Mouse (Mus musculus) brain, embryonic 14.5 days (tissue): ENCODE data around the gene Tex30. TPM values are rescaled to one million over a fixed set of nuclear protein-coding genes. Genes with fewer than 3 reads are reported as not detected.
"Not testable (repeated sequence)": the region's sequence is repeated elsewhere in the genome, so short reads cannot be mapped to it uniquely, and the experiment has no call there.

Experiments used
- DNase-seq: peaks from one replicate; pipeline ENCODE4 v3.0.0-alpha.2; 2011; ENCODE audit warnings: low read depth
- CTCF ChIP-seq: fragments of 200-500 bp; IDR thresholded peaks from 2 replicates; pipeline ENCODE4 v1.5.1; 2012; ENCODE audit warnings: inconsistent platforms, mild to moderate bottlenecking, moderate library complexity, borderline replicate concordance; ENCODE audit not compliant: insufficient read depth, insufficient read length; ENCODE audit errors: extremely low read depth
- POLR2A ChIP-seq: fragments of 200-500 bp; IDR thresholded peaks from 2 replicates; pipeline ENCODE4 v1.6.1; 2012; ENCODE audit warnings: mild to moderate bottlenecking, inconsistent platforms, borderline replicate concordance; ENCODE audit not compliant: poor library complexity, insufficient read depth, insufficient read length, severe bottlenecking; ENCODE audit errors: extremely low read depth
- polyA plus RNA-seq: library from polyadenylated mRNA; depleted of rRNA; stranded (reverse); fragments of >200 nt; gene quantifications from 2 replicates; pipeline ENCODE4 v1.2.3, GENCODE M21; 2012; rRNA removed

Gene Tex30
- polyA plus RNA-seq, 1 experiment = 20.7 TPM

DNA sequence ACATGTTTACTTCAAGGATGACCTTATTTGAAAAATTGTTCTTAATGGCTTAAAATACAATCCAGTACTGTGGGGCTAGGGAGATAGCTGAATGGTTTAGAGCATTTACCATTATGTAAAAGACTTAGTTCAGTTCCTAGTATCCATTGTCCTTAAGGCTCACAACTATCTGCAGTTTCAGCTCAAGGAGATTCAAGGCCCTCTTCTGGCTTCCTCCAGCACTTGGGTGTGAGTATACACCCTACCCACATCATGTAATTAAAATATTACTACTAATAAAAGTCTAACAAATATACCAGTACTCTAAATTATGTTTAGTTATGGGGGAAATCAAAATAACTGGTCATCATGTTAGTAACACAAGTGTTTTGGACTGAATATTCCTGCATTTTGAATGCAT, 15.3 kb upstream of the Tex30 start:
- TF ChIP-seq CTCF (no peak), POLR2A (no peak)
- DNase-seq = peak; percentile 7

DNA sequence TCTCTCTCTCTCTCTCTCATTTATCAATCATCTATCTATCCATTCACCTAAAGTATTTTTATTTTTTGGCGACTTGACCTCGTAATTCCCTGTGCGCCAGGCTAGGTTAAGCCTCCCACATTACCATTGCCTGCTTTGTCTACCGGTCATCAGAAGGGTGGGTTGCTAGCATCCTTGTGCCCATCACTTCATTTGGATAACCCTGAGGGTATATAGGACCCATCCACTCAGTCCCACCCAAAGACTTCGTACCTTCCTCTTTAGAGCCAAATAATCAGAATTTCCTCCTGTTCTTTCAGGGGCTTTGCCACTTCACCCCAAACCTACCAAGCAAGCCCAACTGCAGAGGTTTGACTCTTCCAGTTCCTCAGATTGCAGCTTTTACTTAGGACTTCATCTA, 698 bp upstream of the Tex30 start:
- TF ChIP-seq POLR2A (no peak), CTCF (no peak)
- DNase-seq = peak; percentile 21

DNA sequence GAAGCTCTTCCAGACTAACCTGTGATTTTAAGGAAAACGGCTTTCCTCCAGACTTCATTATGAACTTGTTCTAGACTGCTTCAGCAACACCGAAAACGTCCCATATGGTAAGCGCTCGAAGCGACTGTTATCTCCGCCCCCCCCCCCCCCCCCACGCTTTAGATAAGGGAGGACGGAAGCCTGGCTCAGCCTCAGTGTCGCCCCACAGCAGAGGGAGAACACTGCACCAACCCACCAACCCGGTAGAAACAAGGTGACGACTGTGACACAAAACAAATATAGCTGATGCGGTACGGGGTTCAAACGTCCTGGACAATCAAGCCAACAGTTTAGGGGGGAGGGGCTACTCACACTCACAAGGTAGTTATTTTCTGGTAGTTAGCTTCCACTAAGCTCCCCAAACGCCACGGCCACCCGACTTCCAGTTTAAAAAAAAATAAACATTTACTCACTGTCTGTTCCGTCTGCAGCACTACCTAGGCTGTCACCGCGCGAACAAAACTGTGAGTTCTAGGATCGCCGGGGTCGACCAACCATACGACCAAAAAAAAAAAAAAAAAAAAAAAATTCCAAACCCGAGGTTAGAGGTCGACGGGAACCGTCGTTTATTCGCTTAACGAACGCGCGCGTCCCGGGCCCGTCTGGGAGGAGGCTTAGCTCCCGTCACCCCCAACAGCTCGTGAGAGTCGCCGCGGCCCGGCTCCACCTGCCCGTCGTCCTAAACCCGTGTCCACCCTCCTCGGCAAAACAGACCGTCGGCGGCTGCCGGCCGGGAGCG, 604 bp downstream of the Tex30 start:
- TF ChIP-seq POLR2A (no peak), CTCF (no peak)
- DNase-seq = peak; percentile 65

DNA sequence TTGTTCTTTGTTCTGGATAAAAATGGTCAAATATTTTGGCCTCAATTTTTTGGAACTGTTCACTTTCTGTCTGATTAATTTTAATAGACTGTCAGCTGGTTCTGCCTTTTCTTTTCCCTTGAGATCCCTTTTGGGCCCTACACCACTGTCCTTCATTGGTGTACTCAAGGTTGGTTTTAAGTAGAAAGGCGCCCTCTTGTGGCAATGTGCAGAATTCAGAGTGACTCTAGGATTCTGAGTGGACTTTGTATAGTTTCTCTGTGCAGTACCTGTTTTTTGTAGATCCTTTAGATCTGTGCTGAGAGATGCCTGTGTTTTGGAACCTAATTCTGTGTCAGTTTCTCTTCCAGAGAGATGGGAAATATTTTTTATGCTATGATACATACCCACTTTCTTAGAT, 37.6 kb downstream of the Tex30 start:
- TF ChIP-seq CTCF (peak; percentile 36; the same call in 1 of the 2 replicates), POLR2A (no peak)
- DNase-seq = peak; percentile 56

DNA sequence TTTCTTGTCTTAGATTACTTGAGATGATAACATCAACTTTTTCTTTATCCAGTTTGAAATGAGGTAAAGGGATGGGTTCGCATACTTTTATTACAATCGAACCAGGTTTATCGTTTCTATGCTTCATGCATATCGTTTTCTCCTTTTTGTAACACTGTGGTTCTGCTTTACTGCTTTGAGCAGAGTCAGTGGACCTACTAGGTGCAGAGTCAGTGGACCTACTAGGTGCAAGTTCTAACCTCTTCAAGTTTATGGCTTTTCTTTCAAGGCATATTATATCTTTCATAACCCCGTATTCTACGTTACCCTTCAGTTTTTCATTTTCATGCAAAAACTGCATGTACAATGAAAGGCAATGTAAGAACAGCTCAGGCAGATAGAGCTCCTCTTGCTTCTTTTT, 38.8 kb downstream of the Tex30 start:
- TF ChIP-seq CTCF (no peak), POLR2A (no peak)
- no peak for DNase-seq

DNA sequence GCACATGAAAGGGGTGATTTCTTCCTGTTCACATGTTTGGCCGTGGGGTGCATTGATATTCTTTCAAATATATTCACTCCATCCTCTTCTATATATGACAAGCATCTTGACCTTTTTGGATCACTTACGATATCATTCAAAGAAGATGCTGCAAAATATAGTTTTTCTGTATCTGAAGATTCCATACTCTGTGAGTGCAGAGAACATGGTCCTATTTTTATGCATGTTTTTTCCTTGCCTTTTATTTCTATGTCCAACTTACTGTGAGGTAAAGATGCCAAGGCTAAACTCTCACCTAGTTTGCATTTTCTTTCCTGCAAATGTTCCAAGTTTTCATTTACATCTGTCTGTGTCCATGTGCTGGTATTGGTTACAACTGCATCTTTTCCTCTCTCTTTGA, 40.4 kb downstream of the Tex30 start, which contains the start of gene Gm8251:
Gm8251 (minus strand) TSS at position 101 of the 400 bp plus-strand sequence.
- no peak for DNase-seq
- no peak for TF ChIP-seq POLR2A
- no peak for TF ChIP-seq CTCF

DNA sequence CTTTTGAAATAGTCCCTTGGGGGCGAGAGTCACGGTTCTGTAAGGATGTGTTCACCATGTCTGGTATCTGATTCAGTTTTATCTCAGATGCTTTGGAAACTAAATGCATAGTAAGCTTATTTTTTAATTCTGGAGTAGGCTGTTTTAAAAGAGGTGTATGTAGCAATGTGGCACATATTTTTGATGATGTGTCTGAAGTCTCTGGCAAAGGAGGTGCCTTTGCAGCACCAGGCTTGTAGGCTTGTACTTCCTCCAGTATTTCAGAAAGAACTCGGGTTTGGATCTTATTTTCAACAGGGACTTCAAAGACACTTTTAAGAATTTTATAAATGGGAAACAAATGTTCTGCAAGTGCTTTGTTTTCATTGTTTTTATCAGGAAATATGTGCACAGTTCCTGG, 44.4 kb downstream of the Tex30 start:
- no peak for DNase-seq

DNA sequence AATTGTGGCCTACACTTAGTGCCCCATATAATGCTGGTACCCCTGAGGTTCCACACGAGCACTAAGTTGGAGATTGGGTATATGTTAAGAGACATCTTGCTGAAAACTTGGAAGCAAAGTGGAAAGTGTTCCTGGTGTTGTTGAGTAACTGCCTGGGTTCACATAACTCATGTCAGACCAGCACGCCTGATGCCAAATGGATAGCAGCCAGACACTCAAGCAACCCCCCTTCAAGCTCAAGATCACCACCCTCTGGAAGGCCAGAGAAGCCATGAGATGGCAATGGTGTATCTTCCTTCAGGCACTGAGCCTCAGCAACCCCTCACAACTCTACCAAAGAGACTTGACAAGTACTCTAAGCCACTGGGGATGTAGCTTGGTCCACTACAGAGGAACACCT, 55.7 kb downstream of the Tex30 start:
- TF ChIP-seq POLR2A (no peak), CTCF (no peak)
- no peak for DNase-seq

More for the DNA sequence above, 44.4 kb downstream of the Tex30 start:
- TF ChIP-seq POLR2A (no peak), CTCF (no peak)

DNA sequence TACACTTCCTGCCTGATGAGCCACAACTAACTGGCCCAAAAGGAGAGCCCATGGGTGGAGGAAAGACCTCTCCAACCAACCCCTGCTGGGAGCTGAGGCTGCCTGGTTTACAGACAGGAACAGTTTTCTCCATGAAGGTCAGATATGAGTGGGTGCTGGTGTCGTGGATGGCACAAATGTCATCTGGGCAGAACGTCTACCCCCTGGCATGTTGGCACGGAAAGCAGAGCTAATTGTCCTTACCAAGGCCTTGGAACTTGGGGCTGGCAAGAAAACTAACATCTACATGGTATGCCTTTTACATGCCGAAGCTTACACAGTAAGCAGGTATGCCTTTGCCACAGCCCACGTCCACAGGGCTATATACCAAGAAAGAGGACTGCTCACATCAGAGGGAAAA, 56.6 kb downstream of the Tex30 start:
- DNase-seq = not testable (repeated sequence)

DNA sequence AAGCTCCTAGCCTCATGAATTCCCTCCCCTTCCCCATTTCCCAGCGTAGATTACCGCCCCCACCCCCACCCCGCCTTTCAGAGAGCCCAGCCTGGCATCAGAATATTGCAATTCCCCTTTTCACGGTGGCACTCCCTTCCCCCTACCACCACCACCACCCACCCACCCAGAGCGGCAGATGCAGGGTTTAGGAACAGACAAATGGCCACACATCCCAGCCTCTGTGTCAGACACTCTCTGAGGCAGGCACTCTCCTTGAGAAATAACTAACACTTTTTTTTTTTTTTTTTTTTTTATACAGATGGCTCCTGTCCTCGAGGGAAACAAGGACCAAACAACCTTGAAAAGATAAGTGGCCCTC, 59.7 kb downstream of the Tex30 start:
- no peak for TF ChIP-seq CTCF
- no peak for TF ChIP-seq POLR2A
- no peak for DNase-seq

DNA sequence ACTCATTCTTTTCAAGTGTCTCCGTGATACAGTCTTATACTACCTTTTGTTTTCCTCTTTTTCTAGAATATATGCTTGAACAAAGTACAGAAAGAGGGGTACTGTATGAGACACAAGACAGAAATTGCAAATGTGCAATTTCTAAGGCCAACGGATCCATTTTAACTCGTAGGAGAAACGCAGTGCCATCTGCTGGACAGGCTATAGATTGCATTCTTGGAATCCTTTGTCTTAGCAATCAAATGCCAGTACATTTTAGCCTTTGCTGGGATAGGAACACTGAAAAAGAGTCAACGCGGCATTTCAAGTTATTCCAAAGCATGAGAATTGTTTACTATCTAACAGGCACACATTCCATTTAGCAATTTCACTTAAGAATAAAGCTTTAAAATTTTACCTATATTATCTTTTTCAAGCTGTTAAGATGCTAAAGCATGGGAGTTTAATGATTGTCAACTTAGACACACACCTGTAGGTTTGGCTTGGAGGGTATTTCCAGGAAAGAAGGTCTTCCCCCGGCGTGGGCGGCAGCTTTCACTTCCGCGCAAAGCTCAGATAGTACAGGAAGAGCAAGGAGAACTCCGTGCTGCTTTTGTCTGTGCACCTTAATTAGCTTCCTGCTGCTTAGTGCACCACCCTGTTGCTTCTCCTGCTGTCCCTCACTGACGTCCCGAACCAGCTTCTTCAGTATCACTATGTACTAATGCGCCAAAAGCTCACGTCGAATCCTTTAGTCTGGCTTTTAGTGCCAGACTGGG, 60.3 kb downstream of the Tex30 start:
- peak; percentile 90 for DNase-seq
- TF ChIP-seq POLR2A (no peak), CTCF (peak; percentile 77; the same call in 1 of the 2 replicates)

Other genes starting within 250 kb of the Tex30 start
- gene Tpp2, start 168.8 kb downstream of the Tex30 start, polyA plus RNA-seq = 23.4 and 31.9 TPM in 2 replicates
- gene Mettl21c, start 82.4 kb downstream of the Tex30 start, polyA plus RNA-seq = 1.5 and 1.7 TPM in 2 replicates
- gene Gm8251, start 40.5 kb downstream of the Tex30 start, polyA plus RNA-seq = 0.15 and 0.23 TPM in 2 replicates
- gene Kdelc1, start 16.4 kb upstream of the Tex30 start, polyA plus RNA-seq = 24.2 and 32.2 TPM in 2 replicates
- gene Bivm, start 16.5 kb upstream of the Tex30 start, polyA plus RNA-seq = 19.7 and 20.9 TPM in 2 replicates
- 28.5 and 28.7 TPM in 2 replicates for gene Ercc5, start 45.3 kb upstream of the Tex30 start, polyA plus RNA-seq
- not detected in 2 replicates for gene Mettl21e, start 116.5 kb upstream of the Tex30 start, polyA plus RNA-seq